Mouse (Mus musculus) urinary bladder, postnatal 25 days (tissue): ENCODE measurements at regions not wholly inside any gene's neighbourhood (a gene's known extent, or its start where the extent isn't known, plus 50 kb on each side); places are given as distances from the start of the nearest gene placed in this dataset.

ENCODE experiments used
- DNase-seq: peaks from one replicate; pipeline ENCODE4 v3.0.0; 2022; ENCODE audit warnings: low spot score

- DNase-seq = no peak
Measured at GRCm38 (mm10) chr1:34739621-34740020, 103.2 kb downstream of the Fam168b start.

- DNase-seq = no peak
Measured at GRCm38 (mm10) chr1:34740891-34741290, 102.0 kb downstream of the Fam168b start.

DNA sequence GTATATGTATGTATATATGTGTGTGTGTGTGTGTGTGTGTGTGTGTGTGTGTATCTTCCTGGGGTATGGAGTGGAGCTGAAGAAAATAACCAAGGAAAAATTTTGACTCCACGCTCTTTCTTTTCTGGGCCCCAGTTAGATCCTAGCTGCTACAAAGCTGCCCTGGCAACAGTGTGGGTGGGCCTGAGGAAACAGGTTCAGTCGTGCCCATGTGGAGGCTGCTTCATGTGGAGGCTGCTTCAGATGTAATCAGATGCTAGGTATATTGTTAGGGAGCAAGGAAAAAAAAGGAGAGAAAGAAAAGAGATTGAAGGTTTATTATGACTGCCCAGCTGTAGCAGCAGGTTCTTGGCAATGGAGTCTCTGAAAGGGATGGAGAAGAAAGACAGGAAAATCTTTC lies 100.6 kb downstream of the Fam168b start:
- DNase-seq = no peak

DNA sequence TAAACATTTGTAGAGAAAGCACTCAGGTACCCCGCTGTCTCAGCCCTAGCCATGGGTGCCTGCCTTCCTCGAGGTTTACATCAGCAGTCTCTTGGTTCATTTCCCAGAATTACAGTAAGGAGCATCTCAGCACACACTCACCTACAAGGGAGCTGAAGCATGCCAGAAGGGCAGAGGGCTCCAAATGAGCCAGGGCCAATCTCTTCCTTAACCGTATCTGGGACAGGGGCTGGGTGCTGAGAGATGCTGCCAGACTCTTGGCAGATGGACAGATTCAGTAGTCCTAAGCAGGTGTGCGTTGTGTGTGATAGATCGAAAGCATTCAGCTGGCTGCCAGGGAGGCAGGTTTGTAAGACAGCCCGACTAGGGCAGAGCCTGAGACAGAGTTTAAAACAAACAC lies 97.0 kb downstream of the Fam168b start:
- no peak for DNase-seq

GRCm38 (mm10) chr1:34749161-34750040 lies 93.5 kb downstream of the Fam168b start:
- no peak for DNase-seq

DNA sequence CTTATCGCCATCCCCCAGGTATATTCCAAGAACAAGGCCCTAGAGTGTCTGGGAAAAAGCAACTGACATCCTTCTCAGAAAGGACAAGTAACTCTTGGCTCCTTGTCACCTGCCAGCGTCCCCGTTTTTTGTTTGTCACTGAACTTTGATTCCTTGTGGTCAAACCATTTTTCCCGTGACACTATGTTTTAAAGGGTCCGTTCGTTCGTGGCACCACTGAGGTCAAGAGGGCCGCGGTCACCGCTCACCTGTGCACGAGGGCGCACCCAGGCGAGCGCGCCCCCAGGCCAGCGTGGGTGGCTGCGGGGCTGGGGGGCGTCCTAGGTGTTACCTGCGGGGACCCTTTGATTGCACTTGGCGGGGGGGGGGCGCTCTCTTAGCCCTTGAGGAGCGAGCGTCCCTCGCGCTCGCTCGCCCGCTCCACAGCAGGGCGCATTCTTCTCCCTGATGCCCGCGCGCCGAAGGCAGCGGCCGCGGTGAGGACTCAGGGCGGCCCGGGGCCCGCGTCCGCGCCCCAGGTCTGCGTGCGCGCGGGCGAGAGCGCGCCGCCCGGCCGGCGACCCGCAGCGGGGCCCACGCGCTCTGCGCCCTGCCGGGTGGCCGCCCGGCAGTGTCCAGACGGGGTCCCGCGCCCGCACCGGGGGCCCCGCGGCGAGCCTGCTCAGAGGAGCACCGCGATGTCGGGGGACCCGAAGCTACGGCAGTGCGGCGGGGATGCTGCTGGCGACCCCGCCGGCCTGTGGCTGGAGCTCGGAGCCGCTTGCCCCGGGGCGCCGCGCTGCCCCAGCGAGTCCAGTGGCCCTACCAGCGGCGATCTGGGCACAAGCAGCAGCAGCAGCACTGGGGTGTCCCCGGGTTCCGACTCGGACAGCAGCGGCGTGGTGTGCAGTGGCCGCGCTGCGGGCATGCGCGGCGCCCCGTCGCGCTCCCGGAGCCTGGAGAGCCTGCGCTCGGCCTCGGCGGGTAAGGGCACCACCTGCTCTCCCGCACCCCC lies 92.5 kb downstream of the Fam168b start:
- DNase-seq = no peak

GRCm38 (mm10) chr1:34751128-34751527 lies 91.7 kb downstream of the Fam168b start:
- DNase-seq = no peak

DNA sequence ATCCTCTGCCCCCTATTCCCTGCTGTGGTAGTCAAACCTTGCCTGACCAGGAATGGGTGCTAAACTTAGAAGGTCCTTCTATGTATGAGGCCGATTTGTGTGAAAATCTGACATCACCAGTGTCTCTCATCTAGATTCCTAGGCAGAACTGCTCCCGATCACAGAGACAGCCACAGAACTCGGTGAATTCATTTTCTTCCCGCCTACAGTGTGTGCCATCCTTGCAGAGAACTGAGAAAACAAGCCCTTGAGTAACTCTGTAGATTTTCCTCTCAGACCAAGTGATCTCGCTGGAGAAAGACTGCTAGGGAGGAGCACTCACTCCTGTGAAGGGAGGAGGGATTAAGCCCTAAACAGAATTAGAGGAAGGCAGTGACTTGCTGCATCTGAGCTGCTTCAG lies 89.3 kb downstream of the Fam168b start:
- no peak for DNase-seq

GRCm38 (mm10) chr1:34760547-34760946 lies 82.3 kb downstream of the Fam168b start:
- DNase-seq = no peak

- DNase-seq = no peak
Measured at GRCm38 (mm10) chr1:34761436-34761835, 81.4 kb downstream of the Fam168b start.

DNA sequence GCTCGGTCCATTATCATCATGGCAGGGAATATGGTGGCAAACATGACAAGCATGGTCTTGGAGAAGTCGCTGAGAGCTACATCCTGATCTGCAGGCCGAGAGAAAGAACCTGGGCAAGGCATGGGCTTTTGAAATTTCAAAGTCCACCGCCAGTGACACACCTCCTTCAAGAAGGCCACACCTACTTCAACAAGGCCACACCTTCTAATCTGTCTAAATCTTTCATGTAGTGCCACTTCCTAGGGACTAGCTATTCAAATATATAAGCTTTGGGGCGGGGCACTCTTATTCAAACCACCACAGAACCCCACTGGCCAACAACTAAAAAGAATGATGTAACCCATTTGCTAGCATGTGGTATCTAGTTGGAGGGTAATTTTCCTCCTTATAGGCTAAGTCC lies 81.0 kb downstream of the Fam168b start:
- no peak for DNase-seq
